Mouse (Mus musculus): ENCODE results near the gene Gm8797.
"Not testable (repeated sequence)": the region's sequence is repeated elsewhere in the genome, so short reads cannot be mapped to it uniquely, and the experiment has no call there.

The Gm8797 gene

GRCm38 (mm10) chr3:5750506-5750905 is at the start of gene Gm8797:
Gene Gm8797, plus strand, starts transcription at chr3:5750806.
- not testable (repeated sequence) for DNase-seq (ENCODE audit: inconsistent ontology term)

GRCm38 (mm10) chr3:5714481-5714880 is 36.1 kb upstream of the Gm8797 start:
- DNase-seq (ENCODE audit: inconsistent ontology term): no peak

- no peak for DNase-seq (ENCODE audit: inconsistent ontology term)
These were observed 17.7 kb upstream of the Gm8797 start for GRCm38 (mm10) chr3:5732931-5733330.

GRCm38 (mm10) chr3:5754763-5755478 is 4.3 kb downstream of the Gm8797 start:
- peak; percentile 84 for DNase-seq (ENCODE audit: inconsistent ontology term)

GRCm38 (mm10) chr3:5766256-5766655 is 15.7 kb downstream of the Gm8797 start:
- DNase-seq (ENCODE audit: inconsistent ontology term): no peak

GRCm38 (mm10) chr3:5776894-5777293 is 26.3 kb downstream of the Gm8797 start:
- DNase-seq (ENCODE audit: inconsistent ontology term): peak; percentile 3
